Mouse (Mus musculus): Measurements from ENCODE around the gene Zfp697.
A peak's percentile ranks its signal among the peaks of the same experiment; 100 is the strongest.

Zfp697 gene

DNA sequence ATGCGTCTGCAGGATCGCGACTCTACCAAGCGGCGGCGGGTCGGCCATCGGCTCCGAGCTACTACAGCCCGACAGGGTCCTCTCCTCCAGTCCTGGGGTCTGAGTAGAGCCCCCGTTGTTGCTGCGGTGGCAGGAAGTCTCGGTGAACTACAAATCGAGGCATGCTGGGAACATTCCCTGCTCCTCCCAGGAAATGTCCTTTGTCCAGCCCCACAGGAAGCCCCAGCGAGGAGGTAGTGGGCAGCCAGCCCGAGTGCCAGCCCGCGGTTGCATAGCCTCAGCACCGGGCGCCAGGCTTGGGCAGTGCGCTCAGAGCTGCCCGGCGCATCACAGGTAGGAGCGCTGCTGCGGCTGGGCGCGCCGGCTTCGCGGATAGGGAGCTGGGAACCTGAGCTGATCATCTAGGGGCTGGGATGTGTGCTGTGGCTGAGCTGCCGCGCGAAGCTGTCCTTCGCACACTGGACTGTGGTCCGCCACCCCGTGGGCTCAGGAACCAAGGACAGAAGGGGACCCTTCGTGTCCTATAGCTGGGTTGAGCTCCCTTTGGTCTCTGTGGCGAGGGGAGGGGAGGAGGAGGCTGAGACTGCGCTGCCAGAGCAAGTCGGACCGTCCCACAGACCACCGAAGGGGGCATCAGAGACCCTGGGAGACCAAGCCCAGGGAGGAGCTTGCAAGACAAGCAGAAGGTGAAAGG, at the start of gene Zfp697:
Zfp697 (plus strand) TSS at position 216 of the 694 bp plus-strand sequence.
- DNase-seq (ENCODE audit: low spot score in 2 of 2), result peak; percentile 78 to 87

DNA sequence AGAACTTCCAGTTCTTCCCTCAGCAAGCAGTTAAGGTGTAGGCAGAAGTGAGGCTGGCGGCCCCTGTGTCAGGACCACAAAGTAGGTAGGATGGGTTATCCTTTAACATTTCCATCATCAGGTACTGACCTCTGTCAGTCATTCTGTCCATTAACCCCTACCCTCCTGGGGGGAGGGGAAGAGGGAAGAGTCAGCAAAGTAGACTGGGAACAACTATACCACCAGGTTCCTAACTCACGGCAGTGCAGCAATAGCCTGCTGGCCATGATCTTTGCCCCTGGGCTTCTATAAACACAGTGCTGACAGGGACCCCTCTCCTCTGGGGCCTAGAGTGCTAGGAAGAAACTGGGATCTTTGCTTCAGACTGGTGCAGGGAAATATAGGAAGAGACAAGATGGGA, 48.3 kb upstream of the Zfp697 start:
- no peak for DNase-seq (ENCODE audit: low spot score in 2 of 2)

DNA sequence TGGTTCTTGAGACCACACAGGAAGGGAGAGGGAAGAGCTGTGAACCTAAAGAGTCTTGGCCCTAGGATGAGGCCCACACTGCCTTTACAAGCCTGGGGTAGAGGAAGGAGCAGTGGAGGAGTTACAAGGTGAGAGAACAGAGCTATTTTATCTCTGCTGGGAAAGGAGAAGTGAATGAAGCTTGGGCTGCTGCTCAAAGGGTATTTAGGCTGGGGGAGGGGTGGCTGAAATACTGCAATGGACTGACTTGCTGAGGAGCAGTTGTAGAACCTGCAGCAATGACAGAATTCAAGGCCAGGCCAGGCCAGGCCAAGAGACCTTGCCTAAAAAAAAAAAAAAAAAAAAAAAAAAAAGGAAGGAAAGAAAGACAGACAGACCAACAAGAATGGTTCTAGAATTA, 46.9 kb upstream of the Zfp697 start:
- DNase-seq (ENCODE audit: low spot score in 2 of 2), result no peak

DNA sequence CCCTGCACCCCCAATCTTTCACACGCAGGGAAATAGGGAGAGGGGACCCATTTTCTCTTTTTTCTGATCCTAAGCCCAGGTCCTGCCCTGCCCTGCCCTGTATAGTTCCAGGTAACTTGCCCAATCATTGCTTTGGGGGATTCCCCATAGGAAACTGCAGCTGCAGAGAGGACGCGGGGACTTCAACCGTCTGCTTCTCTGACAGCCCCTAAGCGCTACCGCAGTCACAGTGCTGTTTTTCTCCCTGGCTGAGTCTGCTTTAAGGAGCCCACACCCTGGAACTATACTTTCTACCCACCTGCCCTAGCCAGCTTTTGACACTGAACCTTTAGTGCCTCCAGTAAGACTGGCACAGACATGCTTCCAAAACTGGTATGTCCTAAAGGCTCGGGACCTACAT, 46.4 kb upstream of the Zfp697 start:
- no peak for DNase-seq (ENCODE audit: low spot score in 2 of 2)

DNA sequence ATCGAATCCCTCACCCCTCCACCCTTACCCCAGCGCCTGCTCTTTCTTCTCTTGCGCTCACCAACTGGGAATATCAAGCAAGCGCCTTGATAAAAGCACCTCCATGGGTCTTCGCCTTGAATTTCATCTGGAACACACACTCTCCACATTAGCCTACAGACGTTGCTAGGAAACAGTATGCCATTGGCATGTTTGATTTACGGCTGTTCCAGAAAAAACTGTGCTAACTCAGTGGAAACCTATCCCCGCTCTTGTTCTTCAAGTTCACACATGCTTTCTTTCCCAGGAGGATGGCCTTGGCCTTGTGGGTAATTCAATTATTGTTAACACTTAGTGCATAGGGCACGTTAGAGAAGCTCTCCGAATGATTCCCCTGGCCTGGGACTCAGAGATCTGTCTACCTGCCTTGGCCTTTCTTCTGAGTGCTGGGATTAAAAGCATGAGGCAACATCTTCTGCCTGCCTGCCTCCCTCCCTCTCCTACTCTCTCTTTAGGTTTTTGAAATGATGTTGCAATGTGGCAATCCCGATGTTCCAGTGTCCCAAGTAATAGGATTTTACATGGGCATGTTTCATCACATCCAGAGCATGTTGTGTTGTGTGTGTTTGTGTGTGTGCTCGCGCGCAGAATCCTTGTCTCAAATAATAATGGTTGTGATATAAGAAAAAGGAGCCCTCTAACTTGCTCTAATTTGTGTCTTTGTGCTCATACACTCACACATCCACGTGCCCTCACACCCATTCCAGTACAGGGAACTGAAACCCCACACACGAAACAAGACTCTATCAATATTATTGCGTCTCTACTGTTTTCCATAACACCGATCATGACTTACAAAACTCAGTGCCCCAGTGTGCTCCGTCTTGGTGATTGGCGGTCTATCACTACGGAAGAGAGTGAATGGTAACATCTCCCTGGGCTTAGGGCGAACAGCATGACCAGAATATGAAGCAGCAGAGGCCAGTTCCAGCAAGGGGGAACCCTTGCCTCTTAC, 45.3 kb upstream of the Zfp697 start:
- DNase-seq (ENCODE audit: low spot score in 2 of 2), result no peak

DNA sequence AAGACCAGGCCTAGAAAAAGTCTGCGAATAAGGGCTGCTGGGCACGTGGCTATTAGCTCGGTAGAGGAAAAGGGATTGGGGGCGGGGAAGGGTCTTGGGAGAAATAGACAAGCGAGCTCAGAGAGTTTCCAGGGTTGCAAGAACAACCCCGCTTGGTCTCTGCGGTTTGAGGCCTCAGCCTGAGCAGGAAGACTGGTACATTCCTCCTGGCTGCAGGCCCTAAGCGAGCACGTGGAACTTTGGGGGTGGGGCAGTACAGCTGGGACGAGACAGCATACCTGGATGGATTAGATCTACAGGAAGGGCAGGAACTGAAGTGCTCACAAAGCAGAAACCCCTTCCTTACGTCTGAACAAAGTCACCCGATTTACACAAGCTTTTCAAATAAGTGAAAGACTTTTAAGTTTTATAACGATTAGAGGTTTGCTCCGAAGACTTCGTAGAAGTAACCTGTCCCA, 43.6 kb upstream of the Zfp697 start:
- peak in 1 of 2 experiments; percentile 33 for DNase-seq (ENCODE audit: low spot score in 2 of 2)

DNA sequence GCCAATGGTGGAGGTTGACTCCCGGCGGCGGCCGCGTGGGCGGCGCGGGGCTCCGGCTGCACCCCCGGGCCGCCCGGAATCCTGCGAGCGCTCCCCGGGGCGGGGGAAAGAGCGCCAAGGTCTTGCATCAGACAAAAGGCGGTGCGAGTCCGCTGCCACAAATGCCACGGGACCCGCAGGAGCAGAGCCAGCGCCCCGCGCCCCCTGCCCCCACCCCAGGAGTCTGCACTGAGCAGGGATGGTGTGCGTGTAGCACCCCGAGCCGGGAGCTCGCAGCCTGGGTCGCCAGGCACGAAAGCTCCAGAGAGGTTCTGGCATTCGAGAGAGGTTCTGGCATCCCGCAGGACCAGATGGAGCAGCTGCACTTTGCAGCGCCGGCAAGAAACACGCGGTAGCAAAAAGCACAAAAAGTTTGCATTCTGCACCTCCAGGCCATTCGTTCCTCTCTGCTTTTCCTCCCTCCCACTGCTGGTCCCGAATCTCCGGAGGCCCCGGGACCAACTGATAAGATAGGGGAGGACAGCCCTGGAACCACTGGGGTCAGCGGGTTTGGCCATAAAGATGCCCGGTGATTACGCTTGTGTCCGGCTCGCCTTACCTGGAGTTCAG, 43.1 kb upstream of the Zfp697 start:
- peak in 1 of 2 experiments; percentile 37 for DNase-seq (ENCODE audit: low spot score in 2 of 2)

DNA sequence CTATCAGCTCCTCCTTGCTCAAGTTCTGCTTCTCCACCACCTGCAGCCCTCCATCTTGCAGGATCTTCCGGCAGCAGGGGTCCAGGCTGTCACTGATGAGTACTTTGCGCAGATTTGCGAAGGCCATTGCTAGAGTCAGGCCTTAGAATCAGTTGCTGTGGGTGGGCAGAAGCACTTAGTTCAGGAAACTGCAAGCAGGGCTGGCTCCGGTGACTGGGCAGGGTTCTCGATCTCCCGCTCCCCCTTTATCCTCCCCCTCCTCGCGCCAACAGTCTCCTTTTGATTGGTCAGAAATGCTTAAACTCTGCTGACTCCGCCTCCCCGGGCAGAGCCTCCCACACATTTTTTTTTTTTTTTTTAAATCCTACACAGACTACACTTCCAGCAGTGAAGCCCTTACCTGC, 42.6 kb upstream of the Zfp697 start, which contains the start of gene Phgdh:
Phgdh (minus strand) TSS at position 285 of the 404 bp plus-strand sequence.
- DNase-seq (ENCODE audit: low spot score in 2 of 2), result peak; percentile 41 to 44

DNA sequence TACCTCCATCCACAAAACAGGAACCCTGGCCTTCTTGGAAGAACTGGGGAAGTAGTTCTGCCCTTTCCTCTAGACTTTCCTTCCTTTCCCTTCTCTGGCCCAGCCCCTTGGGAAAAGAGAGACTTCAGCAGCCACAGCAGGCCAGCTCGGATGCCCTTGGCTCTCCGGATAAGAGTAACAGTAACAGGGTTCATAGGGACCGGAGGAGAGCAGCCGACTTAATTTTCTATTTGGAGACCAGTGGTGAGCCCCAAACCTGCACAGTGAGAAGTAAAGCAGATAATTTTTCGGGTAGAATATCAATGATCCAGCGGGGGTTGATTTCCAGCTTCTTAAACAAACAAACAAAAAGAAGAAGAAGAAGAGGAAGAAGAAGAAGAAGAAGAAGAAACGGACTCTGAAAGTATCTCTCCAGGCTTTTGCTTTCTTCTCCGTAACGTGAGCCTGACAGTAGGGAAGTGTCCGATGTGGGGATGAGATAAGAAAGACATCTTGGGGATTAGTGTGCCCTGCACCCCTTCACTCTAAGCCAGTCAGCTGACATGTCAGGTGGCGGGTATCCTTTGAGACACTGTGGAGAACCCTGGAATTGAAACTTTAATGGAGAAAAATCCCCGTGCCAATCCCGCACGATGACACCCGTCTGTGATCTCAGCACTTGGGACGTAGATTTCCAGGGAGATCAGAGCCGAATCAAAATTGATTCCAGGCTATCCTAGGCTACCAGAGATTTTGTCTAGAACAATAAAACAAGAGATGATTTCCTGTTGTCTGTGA, 41.3 kb upstream of the Zfp697 start:
- DNase-seq (ENCODE audit: low spot score in 2 of 2), result no peak

DNA sequence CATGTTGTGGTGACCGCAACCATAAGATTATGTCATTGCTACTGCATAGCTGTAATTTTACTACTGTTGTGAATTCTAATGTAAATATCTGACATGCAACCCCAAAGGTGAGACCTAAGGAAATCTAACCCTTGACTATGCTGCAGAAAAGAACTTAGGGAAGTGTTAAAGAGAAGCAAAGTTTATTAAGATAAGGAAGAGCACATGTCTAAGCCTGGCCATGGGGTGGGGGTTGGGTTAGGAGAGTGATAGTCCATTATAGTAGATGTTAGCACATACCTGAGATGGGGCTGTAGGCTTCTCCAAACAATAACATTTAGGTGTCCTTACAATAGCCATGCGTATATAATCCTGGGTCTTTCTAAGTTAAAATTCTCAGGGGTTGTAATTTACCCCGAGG, 39.0 kb upstream of the Zfp697 start:
- no peak for DNase-seq (ENCODE audit: low spot score in 2 of 2)

DNA sequence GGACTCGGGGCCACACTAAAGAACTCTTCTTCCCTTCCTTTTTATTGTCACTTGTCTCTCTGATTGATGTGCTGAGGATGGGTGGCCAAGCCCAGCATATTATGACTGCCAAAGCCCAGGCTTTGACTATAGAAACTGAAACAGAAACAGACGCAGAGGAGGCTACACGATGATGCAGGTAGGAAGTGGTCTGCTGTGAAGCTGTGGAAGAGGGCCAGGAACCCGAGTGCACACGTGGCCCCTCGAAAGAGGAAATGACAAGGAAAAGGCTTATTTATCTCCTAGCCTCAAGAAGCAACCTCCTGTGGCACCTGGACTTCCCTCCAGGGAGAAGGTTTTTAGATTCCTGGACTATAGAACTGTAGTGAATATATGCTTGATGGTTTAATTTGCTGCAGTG, 34.2 kb upstream of the Zfp697 start:
- no peak for DNase-seq (ENCODE audit: low spot score in 2 of 2)

DNA sequence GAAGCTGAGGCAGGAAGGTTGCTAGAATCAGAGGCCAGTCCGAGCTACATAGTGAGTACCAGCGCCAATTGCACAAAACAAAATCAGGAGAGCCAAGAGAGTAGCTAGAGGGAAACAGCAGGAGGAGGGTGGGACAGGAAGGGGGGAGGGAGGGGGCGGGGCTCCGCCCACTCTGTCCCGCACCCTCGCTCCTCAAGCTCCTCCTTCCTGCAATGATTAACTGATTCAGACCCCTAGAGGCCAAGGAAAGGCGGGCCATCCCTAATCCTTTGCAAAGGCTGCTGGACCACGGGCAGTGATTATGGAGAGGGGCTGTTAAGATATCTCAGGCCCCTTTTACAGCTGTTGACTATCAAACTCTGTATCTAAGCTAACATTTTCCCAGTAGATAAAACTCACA, 33.6 kb upstream of the Zfp697 start:
- DNase-seq (ENCODE audit: low spot score in 2 of 2), result no peak

DNA sequence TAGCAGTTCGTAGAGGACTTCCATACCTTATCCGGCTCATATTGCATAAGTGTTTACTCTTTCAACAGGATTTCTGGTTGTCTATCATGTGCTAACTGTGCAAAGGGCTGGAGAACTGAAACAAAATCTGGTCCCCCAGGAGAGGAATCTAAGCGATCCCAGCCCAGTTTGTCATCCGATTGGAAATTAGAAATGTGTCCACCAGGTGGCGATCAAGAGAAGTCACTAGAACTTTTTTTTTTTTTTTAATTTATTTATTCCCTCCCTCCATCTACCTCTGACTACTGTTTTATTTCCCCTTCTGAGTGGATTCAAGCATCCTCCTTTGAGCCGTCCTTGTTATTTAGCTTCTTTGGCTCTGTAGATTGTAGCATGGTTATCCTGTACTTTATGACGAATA, 28.4 kb upstream of the Zfp697 start:
- DNase-seq (ENCODE audit: low spot score in 2 of 2), result peak; percentile 81 to 85

DNA sequence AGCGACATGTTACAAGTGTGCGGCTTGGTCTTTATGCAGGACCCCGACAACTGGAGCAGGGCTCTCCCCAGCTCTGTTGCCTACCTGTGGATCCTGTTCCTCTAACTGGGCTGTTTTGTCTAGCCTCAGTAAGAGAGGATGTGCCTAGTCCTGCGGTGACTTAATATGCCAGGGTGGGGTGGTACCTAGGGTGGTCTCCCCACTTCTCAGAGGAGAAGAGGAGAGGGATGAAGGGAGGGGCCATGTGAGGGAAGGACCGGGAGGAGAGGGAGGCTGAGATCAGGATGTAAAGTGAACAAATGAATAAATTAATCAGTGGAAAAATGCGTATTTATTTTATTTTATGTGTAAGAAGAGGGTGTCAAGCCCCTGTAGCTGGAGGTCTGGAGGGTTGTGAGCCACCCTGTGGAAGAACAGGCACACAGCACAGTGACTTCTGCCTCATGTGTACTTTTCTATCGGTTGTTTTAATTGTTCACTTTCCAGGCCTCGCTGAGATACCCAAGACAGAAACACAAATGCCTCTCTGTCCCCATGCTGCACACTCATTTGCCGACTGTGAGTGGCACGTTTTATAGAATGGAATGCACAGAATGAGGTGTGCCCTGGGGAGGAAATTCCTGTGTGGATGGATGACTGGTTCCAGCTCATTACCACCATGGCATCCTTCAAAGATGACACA, 26.8 kb upstream of the Zfp697 start:
- no peak for DNase-seq (ENCODE audit: low spot score in 2 of 2)

DNA sequence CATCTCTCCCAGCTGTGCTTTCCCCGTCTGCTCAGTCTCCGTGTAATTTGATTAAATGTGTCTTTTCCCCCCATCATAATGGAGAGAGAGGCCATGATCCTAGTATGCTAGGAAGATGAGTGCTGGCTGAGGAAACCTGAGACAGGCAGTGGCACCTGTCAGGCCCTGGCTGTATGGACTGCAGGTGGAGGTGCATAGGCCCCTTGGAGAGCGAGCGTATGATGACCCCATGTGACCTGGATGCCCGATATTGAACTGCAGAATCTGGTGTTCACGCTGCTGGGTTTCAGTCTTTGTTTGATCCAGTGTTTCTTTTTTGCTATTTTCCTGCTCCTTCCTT, 26.3 kb upstream of the Zfp697 start:
- no peak for DNase-seq (ENCODE audit: low spot score in 2 of 2)

DNA sequence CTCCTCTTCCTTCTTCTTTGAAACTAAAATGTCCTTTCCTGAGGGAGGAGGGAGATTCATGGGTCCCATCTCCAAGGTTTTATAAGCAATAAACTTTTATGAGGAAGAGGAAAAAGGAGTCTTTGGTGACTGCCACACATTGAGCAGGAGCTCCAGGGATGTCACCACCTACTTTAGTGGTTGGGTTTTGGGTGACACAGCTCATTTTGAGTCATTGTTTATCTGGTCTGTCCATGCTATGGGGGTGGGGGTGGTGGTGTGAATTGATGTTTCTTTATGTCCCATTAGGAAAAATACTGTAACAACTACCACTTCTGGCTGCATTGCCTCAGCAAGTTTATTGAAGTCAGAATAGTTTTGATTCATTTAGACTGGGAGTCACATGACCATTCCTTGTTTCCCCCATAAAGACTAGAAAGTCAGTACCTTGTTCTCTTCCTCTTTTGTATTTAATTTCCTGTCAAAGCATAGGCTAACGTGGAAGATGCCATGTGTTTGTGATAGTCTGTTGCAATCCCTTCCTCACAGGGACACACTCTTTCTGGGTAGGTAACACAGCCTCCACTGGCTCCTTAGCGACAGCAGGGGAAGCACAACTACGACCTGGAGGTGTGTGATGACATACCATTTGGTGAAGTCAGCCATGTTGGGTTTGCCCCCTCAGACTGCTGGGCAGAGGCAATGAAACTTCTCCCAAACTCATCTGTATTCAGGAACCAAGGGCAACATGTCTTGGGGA, 25.5 kb upstream of the Zfp697 start:
- no peak for DNase-seq (ENCODE audit: low spot score in 2 of 2)

DNA sequence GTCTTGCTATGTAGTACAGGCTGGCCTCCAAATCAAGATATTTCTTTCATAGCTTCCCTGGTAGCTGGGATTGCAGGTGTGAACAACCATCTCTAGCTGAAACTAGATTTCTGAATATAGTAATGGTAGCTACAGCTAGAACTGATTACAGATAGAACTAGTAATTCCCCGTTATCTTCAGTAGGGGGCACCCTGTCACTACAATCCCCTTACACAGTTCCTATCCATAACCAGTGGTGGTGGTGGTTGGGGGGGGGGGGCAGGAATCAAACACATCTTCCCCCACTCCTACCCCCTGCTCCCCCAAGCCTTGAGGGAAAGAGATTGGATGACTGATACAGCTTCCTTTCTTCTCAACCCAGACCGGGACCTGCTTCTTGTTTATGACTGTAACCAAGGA, 19.5 kb upstream of the Zfp697 start:
- peak in 1 of 2 experiments; percentile 43 for DNase-seq (ENCODE audit: low spot score in 2 of 2)

DNA sequence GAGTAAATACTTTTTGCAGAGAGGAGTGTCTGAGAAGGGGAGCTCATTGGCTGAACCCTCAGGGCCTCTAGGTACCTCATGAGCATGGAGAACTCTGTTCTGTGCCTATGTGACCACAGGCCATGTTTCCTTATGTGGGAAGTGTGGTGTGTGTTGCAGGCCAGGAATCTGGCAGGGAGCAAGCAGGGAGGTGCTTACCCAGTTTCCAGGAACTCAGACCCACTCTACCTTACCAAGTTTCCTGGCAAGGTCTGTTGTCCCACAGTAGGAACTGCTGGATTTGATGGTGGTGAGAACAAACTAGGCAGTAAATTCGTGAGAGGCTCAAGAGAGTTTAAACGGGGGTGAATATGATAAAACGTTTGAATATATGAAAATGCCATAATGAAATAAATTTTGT, 16.2 kb upstream of the Zfp697 start:
- no peak for DNase-seq (ENCODE audit: low spot score in 2 of 2)

DNA sequence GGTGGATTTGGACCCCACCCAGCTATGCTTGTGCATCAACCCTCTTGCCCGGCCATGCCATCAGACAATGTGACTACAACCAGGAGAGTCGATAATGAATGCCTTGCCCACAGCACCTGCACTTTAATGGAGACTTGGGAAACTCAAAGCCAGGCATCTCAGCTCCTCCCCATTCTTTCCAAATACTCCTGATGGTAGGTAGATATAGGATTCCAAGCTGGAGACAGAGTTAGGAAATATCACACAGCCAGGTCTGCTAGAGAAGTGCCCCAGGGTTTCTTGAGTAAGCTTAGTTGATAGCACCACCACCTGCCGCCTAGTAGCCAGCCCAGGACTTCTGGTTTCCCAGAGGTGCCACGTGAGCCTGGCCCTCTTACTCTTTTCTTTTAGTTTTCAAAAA, 15.4 kb upstream of the Zfp697 start:
- no peak for DNase-seq (ENCODE audit: low spot score in 2 of 2)

DNA sequence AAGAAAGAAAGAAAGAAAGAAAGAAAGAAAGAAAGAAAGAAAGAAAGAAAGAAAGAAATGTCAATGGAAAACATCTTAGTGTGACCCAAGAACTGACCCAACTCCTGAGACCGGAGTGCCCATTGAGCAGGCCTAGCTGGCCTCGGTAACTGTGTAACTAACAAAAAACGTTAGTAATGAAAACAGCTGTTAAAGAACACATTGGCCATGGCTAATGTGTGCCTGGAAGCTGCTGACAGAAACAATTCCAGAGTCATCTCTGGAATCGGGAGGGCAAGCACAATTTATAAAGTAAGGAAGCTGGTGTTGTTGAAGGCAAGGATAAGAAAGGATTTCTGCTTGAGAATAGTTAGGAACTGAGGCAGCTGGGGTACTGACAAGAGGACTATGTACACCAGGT, 14.0 kb upstream of the Zfp697 start:
- DNase-seq (ENCODE audit: low spot score in 2 of 2), result no peak
